Mouse (Mus musculus) intestine, embryonic 15.5 days (tissue): ENCODE results near the gene Zfc3h1. TPM values are rescaled to one million over a fixed set of nuclear protein-coding genes. Genes with fewer than 3 reads are reported as not detected.

Source experiments
- ATAC-seq: fragments of 200-750 bp; cut with Nextera tagmentation; 2 replicates; pipeline ENCODE4 v1.8.0; 2017; ENCODE audit warnings: moderate TSS enrichment, moderate library complexity
- H3K27ac ChIP-seq: fragments of 300-500 bp; sonication (generic); 2 replicates; pipeline ENCODE4 v1.5.1; 2015; ENCODE audit warnings: mild to moderate bottlenecking, inconsistent platforms
- H3K27me3 ChIP-seq: fragments of 300-500 bp; sonication (generic); replicated peaks from 2 replicates; pipeline ENCODE4 v1.6.1; 2015; ENCODE audit warnings: inconsistent platforms
- H3K36me3 ChIP-seq: fragments of 300-500 bp; sonication (generic); 2 replicates; pipeline ENCODE4 v1.6.1; 2015; ENCODE audit warnings: inconsistent platforms
- H3K4me1 ChIP-seq: fragments of 300-500 bp; sonication (generic); replicated peaks from 2 replicates; pipeline ENCODE4 v1.6.1; 2015; ENCODE audit warnings: inconsistent platforms
- H3K4me2 ChIP-seq: fragments of 300-500 bp; sonication (generic); replicated peaks from 2 replicates; pipeline ENCODE4 v1.6.1; 2015; ENCODE audit warnings: mild to moderate bottlenecking, inconsistent platforms
- H3K4me3 ChIP-seq: fragments of 300-500 bp; sonication (generic); replicated peaks from 2 replicates; pipeline ENCODE4 v1.5.1; 2015; ENCODE audit warnings: inconsistent platforms
- H3K9ac ChIP-seq: fragments of 300-500 bp; sonication (generic); 2 replicates; pipeline ENCODE4 v1.6.1; 2015; ENCODE audit warnings: inconsistent platforms
- H3K9me3 ChIP-seq: fragments of 300-500 bp; sonication (generic); 2 replicates; pipeline ENCODE4 v1.6.1; 2016; ENCODE audit warnings: inconsistent platforms
- WGBS: fragments of 180-500 bp; shearing (Covaris S2); methylation state at CpG from one replicate; pipeline ENCODE4 v1.1.7; 2015; 5-methylcytosine and 5-hydroxymethylcytosine counted together
- polyA plus RNA-seq: library from polyadenylated mRNA; unstranded; fragments of >200 nt; fragmentation: Nextera tagmentation; extraction: Ambion mirVana; gene quantifications from 2 replicates; pipeline ENCODE4 v1.2.1, GENCODE M21; 2015

Zfc3h1 gene
- 17.0 and 17.1 TPM in 2 replicates for polyA plus RNA-seq

DNA sequence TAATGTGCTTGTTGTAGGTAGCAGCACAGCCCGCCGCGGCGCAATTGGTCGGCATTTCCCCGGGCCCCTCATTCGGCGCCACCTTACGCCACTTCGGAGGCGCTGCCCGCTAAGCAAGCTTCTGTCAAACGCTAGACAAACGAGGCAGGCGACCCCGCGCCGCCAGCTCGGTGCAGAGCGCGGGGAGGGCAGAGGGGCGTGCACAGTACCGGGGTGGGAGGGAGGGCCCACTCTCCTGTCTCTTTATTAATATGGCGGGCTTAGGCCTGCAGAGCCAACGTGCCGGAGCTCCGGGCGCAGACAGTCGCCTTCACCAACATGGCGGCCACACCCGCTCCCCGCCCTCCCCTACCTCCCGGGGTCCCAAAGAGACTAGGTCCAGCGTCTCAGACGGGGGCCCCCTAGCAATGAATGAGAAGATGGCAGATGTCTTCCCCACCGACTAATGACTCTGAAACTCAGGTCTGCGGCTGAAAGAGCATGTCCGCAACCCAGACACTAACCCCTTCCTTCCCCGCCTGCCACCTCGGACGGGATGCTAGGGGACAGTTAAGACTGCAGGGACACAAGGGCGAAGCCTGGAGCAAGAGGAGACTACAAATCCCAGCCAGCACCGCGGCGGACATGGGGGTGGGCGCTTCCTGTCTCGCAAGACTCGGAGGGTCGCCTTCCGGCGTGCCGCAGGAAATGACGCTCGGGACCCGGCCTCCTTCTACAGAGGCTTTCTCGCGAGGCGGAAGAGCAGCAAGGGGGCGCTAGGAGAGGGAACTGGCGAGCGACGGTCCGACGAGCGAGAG is at the start of gene Zfc3h1, which contains the start of gene Thap2:
Gene Zfc3h1 (plus strand): TSS at position 739 of the 797 bp plus-strand sequence.
Gene Thap2 (minus strand): TSS at position 223 of the 797 bp plus-strand sequence.
- H3K36me3 ChIP-seq, result no peaks in the 10 kb centered on the region

DNA sequence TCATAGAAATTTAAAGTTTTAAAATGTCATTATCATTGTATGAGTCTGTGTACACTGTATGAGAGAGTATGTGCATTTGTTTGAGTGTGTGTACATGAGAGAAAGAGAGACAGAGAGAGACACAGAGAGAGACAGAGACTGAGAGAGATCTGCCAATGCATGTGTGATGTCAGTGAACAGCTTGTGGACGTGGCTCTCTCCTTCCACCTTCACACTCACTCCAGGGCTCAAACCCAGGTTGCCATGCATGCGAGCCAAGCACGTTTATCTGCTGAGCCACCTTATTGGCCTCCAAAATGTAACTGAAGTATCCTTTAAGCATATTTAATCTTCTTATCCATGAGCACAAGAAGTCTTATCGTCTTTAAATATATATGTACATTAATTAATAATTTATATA is 47.9 kb upstream of the Zfc3h1 start:
- no peak for ATAC-seq
- 88% methylated on average over 4 of the region's 4 CpGs for WGBS
- Histone ChIP-seq H3K9me3 (no peaks in the 10 kb centered on the region), H3K4me3 (no peak overlapping the region), H3K4me2 (no peak overlapping the region), H3K4me1 (no peaks in the 10 kb centered on the region), H3K27ac (no peak overlapping the region), H3K27me3 (no peaks in the 10 kb centered on the region), H3K36me3 (no peaks in the 10 kb centered on the region), H3K9ac (no peak overlapping the region)

More for the DNA sequence above, at the start of gene Zfc3h1, which contains the start of gene Thap2:
- H3K27ac ChIP-seq, result peak within 1 kb of the TSS; percentile 96
- H3K9me3 ChIP-seq, result no peaks in the 10 kb centered on the region
- peak; percentile 98 for ATAC-seq
- H3K9ac ChIP-seq, result peak within 1 kb of the TSS; percentile 97
- peak within 1 kb of the TSS; percentile 65 for H3K4me2 ChIP-seq
- H3K4me1 ChIP-seq, result 0 out of 2 replicates have a peak, but pooled peaks cover 10% of the 10 kb centered on the region
- WGBS, result under 1% methylated on average over 65 of the region's 65 CpGs
- no peaks in the 10 kb centered on the region for H3K27me3 ChIP-seq
- peak within 1 kb of the TSS; percentile 92 for H3K4me3 ChIP-seq

DNA sequence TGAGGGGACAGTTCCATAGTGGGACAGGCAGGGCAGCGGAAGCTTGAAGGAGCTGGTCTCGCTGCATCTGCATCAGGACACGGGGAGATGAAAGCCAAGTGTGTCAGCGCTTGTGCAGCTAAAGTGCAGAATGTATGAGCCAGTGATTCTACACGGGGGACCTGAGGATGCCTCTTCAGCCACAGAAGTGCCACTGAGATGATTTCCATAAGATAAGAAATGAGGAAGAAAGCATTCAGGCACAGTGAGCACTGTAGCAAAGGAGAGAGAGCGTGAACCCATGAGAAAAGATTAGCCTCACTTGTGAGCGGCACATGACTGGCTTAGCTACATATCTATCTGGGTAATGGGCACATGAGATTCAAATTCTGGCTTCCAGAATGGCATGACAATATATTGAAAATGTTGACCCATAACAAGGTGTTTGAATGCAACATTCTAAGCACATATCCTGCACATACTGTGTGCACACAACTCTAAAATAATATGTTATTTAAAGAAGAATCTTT is 44.9 kb upstream of the Zfc3h1 start:
- 0 out of 2 replicates have a peak, but pooled peaks cover 3% of the 10 kb centered on the region for H3K36me3 ChIP-seq
- H3K4me3 ChIP-seq, result no peak overlapping the region
- ATAC-seq, result no peak
- no peak overlapping the region for H3K4me2 ChIP-seq
- WGBS, result 92% methylated on average over 7 of the region's 7 CpGs
- no peaks in the 10 kb centered on the region for H3K9me3 ChIP-seq
- no peaks in the 10 kb centered on the region for H3K4me1 ChIP-seq
- no peaks in the 10 kb centered on the region for H3K27me3 ChIP-seq
- H3K9ac ChIP-seq, result no peak overlapping the region
- H3K27ac ChIP-seq, result no peak overlapping the region

DNA sequence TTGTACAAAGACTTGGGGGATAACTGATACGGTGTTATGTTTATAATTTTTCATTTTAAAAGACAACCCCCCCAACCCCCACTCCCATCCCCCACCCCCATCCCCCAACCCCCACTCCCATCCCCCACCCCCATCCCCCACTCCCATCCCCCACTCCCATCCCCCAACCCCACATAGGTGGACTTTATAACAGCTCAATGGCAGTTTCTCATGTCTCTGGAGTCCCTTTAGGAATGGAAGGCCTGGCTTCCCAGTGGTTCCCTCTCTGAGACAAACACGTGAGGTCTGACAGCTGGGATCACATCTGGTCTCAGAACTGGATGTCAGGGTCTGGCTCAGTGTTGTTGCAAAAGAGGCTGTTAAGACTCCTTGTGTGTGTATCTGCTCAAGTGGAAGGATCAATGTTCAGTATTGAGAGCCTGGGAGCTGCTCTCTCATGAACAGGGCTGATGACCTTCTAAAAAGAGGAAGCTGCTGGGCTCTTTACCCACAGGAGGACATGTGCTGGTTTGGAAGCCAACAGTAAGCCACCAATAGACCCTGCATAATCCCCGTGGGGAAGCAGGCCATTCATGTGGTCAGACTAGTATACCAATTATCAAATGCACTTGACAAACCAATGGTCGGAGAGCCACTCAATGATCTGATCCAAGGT is 41.9 kb upstream of the Zfc3h1 start:
- H3K4me1 ChIP-seq, result no peaks in the 10 kb centered on the region
- no peak overlapping the region for H3K4me2 ChIP-seq
- no peaks in the 10 kb centered on the region for H3K27me3 ChIP-seq
- WGBS, result 86% methylated on average over 4 of the region's 4 CpGs
- no peak for ATAC-seq
- H3K9me3 ChIP-seq, result no peaks in the 10 kb centered on the region
- H3K36me3 ChIP-seq, result 0 out of 2 replicates have a peak, but pooled peaks cover 3% of the 10 kb centered on the region
- H3K27ac ChIP-seq, result no peak overlapping the region
- H3K9ac ChIP-seq, result no peak overlapping the region
- no peak overlapping the region for H3K4me3 ChIP-seq

DNA sequence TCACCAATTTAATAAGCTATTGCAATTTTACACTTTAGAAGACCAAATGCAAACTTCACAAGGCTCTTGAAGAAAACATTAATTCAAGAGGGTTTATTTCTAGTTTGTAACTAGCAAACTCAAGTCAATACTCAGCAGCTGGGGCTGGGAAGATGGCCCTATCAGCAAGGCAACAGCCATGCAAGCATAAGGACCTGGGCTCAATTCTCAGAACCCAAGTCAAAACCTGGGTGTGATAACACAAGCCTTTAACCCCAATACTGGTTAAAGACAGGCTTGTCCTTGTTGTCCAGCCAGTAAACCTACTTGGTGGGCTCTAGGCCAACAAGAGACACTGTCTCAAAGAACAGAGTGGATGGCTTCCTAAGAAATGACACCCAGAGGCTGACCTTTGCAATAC is 38.3 kb upstream of the Zfc3h1 start:
- H3K4me1 ChIP-seq, result no peaks in the 10 kb centered on the region

DNA sequence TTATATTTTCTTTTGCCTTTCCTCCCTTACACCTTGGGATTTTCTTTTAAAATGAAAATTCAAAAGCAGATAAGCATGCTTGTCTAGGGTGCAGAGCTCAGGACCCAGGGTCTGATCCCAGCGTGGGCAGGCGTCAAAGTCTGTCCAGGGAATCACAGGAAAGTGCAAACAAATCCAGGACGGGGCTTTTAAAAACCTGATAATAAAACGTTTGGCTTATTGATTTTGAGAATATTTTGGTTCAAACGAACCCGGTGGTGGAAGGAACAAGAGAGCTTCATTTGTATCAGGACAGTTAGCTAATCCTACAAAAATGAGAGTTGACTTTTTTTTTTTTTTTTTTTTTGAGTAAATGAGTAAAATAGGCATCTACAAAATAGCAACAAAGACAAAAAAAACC is 36.6 kb upstream of the Zfc3h1 start:
- Histone ChIP-seq H3K27me3 (no peaks in the 10 kb centered on the region), H3K9ac (no peak overlapping the region), H3K27ac (no peak overlapping the region), H3K9me3 (no peaks in the 10 kb centered on the region), H3K36me3 (no peaks in the 10 kb centered on the region), H3K4me3 (no peak overlapping the region), H3K4me1 (no peaks in the 10 kb centered on the region), H3K4me2 (no peak overlapping the region)
- 56% methylated on average over 6 of the region's 6 CpGs for WGBS
- no peak for ATAC-seq

More for the DNA sequence above, 38.3 kb upstream of the Zfc3h1 start:
- H3K27me3 ChIP-seq, result no peaks in the 10 kb centered on the region
- H3K4me2 ChIP-seq, result no peak overlapping the region
- H3K9ac ChIP-seq, result no peak overlapping the region
- 0 out of 2 replicates have a peak, but pooled peaks cover 3% of the 10 kb centered on the region for H3K36me3 ChIP-seq
- no peak overlapping the region for H3K27ac ChIP-seq
- no peaks in the 10 kb centered on the region for H3K9me3 ChIP-seq
- H3K4me3 ChIP-seq, result no peak overlapping the region
- ATAC-seq, result no peak

DNA sequence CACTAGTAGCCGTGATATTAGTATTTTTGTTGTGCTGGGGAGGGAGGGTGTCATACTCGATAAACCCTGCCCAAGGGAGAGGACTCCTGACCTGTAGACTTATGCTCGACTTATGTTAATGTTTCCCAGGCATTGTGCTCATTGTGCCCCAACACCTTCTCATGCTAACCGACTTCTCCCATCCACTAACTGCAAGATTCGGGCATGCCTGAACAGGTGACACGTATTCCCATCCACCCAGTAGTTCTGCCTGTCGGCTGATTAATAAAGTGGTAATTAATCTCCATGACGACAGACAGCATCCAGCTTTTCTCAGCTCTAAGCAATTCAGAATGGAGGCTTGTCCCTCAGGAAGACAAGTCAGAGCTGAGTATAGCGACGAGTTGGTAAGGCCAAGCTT is 35.7 kb upstream of the Zfc3h1 start:
- ATAC-seq, result peak; percentile 65; the same call in 1 of the 2 replicates
- Histone ChIP-seq H3K9me3 (no peaks in the 10 kb centered on the region), H3K36me3 (no peaks in the 10 kb centered on the region)

DNA sequence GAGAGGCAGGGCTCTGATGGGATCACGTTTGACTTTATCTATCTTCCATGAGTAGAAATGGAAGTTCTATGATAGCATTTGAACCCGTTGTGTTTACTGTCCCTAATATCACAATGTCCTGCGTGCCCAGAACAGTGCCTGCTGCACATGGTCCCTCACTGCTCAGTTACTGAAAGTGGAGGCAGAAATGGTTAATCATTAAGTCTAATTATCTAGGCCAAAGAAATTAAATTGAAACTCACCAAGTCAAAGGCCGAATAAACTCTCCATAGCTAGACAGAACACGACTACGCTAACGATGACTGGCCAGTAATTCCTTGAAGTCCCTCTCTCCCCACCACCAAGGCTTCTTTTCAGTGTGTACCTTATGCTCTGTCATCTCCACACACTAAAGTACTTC is 35.2 kb upstream of the Zfc3h1 start:
- Histone ChIP-seq H3K4me1 (no peaks in the 10 kb centered on the region), H3K9ac (no peak overlapping the region), H3K4me2 (no peak overlapping the region), H3K36me3 (no peaks in the 10 kb centered on the region), H3K27me3 (no peaks in the 10 kb centered on the region), H3K9me3 (no peaks in the 10 kb centered on the region), H3K4me3 (no peak overlapping the region), H3K27ac (no peak overlapping the region)
- ATAC-seq, result peak; percentile 74
- 66% methylated on average over 7 of the region's 7 CpGs for WGBS

More for the DNA sequence above, 35.7 kb upstream of the Zfc3h1 start:
- Histone ChIP-seq H3K4me3 (no peak overlapping the region), H3K4me1 (no peaks in the 10 kb centered on the region), H3K27me3 (no peaks in the 10 kb centered on the region), H3K27ac (no peak overlapping the region), H3K4me2 (no peak overlapping the region), H3K9ac (no peak overlapping the region)
- 80% methylated on average over 10 of the region's 10 CpGs for WGBS

DNA sequence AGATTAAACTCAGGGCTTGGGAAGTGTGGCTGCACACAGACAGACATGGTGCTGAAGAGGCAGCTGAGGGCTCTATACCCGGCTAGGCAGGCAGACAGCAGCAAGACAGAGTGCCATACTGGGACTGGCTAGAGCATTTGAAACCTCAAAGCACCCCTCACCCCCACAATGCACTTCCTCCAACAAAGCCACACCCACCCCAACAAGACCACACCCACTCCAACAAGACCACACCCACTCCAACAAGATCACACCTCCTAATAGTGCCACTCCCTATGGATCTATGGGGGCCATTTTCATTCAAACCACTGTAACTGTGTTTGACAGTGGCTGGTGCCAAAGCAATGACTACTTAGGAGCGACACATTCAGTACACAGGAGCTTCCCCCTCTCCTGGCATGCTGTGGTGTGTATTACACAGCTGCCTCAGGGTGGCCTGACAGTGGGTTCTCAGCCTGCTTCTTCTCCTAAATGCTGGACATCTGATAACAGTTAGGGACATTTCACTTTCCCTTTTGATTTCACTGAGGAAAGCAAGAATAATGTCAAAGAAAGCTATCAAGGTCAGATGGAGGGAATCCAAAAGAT is 33.9 kb upstream of the Zfc3h1 start:
- WGBS, result 86% methylated on average over 2 of the region's 2 CpGs
- Histone ChIP-seq H3K27me3 (no peaks in the 10 kb centered on the region), H3K9me3 (no peaks in the 10 kb centered on the region), H3K27ac (no peak overlapping the region), H3K4me3 (no peak overlapping the region), H3K4me1 (no peaks in the 10 kb centered on the region), H3K4me2 (no peak overlapping the region), H3K9ac (no peak overlapping the region), H3K36me3 (no peaks in the 10 kb centered on the region)
- peak; percentile 24; the same call in 1 of the 2 replicates for ATAC-seq

DNA sequence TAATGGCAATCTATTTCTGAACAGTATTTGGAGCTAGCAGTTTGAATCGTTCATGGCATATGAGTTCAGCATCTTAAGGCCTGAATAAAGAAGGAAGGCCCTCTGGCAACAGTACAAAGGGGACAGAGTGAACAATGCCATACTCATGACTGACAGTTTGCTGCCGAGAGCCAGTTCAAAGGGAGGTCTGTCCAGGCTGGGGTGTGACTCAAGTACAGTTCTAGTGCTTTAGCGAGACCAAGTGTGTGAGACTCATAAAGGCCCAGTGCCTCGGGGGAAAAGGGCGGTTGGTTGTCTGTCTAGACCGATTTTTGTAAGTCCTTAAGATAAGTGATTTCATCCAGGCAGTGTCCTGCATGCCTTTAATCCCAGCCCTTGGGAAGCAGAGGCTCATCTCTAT is 30.2 kb upstream of the Zfc3h1 start:
- Histone ChIP-seq H3K36me3 (no peaks in the 10 kb centered on the region), H3K4me3 (no peak overlapping the region), H3K27ac (no peak overlapping the region), H3K4me2 (no peak overlapping the region), H3K27me3 (no peaks in the 10 kb centered on the region), H3K9ac (no peak overlapping the region), H3K4me1 (no peaks in the 10 kb centered on the region), H3K9me3 (no peaks in the 10 kb centered on the region)
- 89% methylated on average over 6 of the region's 6 CpGs for WGBS
- no peak for ATAC-seq

DNA sequence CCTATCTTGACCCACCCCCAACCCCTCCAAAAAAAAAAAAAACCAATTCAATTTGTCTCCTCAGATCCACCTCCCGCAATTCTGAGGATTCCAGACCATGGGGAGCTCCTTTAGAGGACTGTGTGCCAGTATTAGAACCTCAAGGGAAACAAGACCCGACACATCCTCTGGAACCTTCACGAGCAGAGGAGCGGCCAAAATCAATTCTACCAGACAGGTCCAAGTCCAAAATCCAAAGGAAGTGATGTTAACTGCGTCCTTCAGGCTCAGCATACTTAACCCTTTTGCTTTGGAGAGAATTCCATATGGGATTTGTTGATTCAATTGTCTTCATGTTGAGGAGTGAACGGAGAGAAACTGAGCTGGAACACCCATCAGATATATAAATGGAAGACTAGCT is 29.7 kb upstream of the Zfc3h1 start:
- Histone ChIP-seq H3K4me1 (no peaks in the 10 kb centered on the region), H3K36me3 (no peaks in the 10 kb centered on the region), H3K9me3 (no peaks in the 10 kb centered on the region), H3K27me3 (no peaks in the 10 kb centered on the region), H3K27ac (no peak overlapping the region), H3K4me2 (no peak overlapping the region), H3K9ac (no peak overlapping the region), H3K4me3 (no peak overlapping the region)
- WGBS, result 89% methylated on average over 6 of the region's 6 CpGs
- no peak for ATAC-seq

DNA sequence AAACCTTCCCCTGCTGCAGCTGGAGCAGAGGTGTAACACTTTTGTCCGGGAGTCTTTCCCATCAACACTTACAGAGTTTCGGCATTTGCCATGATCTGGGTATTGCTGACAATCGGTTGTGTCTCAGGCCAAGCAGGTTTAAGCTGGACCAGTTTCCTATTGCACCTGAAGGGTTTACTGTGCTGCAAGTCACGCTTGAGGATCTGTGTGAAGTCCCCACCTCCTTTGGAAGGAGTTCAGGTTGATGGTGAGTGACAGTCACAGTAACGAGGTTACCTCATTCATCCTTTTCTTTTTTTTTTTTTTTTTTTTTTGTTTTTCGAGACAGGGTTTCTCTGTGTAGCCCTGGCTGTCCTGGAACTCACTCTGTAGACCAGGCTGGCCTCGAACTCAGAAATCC is 28.7 kb upstream of the Zfc3h1 start:
- no peak for ATAC-seq
- Histone ChIP-seq H3K4me1 (no peaks in the 10 kb centered on the region), H3K4me2 (no peak overlapping the region), H3K9ac (no peak overlapping the region), H3K27me3 (no peaks in the 10 kb centered on the region), H3K36me3 (no peaks in the 10 kb centered on the region), H3K9me3 (no peaks in the 10 kb centered on the region), H3K27ac (no peak overlapping the region), H3K4me3 (no peak overlapping the region)
- WGBS, result 88% methylated on average over 6 of the region's 7 CpGs
